Mouse (Mus musculus): ENCODE data around the gene Zcchc3. TPM values are rescaled to one million over a fixed set of nuclear protein-coding genes. Genes with fewer than 3 reads are reported as not detected.

Zcchc3 gene
- polyA plus RNA-seq, 1 experiment from 2014 or later = 47.9 TPM

DNA sequence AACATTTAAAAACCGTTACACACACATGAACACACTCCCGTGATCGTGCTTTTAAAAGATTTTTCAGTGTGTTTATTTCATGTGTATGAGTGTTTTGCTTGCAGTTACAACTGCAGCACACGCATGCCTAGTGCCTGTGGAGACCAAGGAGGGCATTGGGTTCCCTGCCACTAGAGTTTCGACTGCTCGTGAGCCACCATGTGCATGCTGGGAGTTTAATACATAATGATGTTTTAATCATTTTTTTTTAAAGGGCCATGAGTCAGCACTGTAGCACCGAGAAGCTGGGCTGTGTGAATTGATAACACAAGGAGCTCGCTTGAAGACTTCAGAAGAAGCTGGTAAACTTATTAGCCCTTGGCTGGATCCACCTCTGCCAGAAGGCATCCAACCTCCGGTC is 41.3 kb downstream of the Zcchc3 start:
- 88% methylated on average over 9 of the region's 9 CpGs for WGBS
- no peak for ATAC-seq (ENCODE audit: low FRiP score, low read depth)
- H3K9ac ChIP-seq = no peak overlapping the region
- H3K4me3 ChIP-seq = no peak overlapping the region
- H3K9me3 ChIP-seq = no peaks in the 10 kb centered on the region
- H3K36me3 ChIP-seq = no peaks in the 10 kb centered on the region
- H3K27me3 ChIP-seq (replicated peaks) = peaks cover 3% of the 10 kb centered on the region
- H3K4me2 ChIP-seq (replicated peaks) = no peak overlapping the region
- no peak overlapping the region for H3K27ac ChIP-seq
- peaks cover 19% of the 10 kb centered on the region for H3K4me1 ChIP-seq

DNA sequence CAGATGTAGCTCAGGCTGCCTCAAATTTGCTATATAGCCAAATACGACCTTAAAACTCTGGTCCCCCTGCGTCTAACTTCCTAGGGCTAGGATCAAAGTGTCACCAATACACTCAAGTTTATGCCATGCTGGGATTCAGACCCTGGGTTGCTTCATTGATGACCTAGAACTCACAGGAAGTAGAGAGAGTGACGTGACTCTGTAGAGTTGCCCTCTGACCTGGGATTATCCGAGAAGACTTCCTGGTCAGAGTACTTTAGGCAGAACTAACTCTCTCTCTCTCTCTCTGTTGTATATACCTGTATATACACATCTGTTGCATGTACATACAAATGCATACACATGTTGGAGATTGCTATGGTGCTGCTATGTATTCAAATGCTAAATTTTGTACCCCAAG is 42.2 kb downstream of the Zcchc3 start:
- WGBS = 70% methylated on average over 4 of the region's 4 CpGs
- Histone ChIP-seq H3K4me3 (no peak overlapping the region), H3K27ac (no peak overlapping the region)

GRCm38 (mm10) chr2:152372104-152372503 is 42.7 kb downstream of the Zcchc3 start:
- no peak for ATAC-seq (ENCODE audit: low FRiP score, low read depth)

More for the DNA sequence above, 42.2 kb downstream of the Zcchc3 start:
- Histone ChIP-seq H3K9ac (no peak overlapping the region), H3K36me3 (no peaks in the 10 kb centered on the region), H3K27me3 (replicated peaks) (peaks cover 3% of the 10 kb centered on the region), H3K4me2 (replicated peaks) (no peak overlapping the region), H3K9me3 (no peaks in the 10 kb centered on the region), H3K4me1 (peaks cover 19% of the 10 kb centered on the region)
- no peak for ATAC-seq (ENCODE audit: low FRiP score, low read depth)

DNA sequence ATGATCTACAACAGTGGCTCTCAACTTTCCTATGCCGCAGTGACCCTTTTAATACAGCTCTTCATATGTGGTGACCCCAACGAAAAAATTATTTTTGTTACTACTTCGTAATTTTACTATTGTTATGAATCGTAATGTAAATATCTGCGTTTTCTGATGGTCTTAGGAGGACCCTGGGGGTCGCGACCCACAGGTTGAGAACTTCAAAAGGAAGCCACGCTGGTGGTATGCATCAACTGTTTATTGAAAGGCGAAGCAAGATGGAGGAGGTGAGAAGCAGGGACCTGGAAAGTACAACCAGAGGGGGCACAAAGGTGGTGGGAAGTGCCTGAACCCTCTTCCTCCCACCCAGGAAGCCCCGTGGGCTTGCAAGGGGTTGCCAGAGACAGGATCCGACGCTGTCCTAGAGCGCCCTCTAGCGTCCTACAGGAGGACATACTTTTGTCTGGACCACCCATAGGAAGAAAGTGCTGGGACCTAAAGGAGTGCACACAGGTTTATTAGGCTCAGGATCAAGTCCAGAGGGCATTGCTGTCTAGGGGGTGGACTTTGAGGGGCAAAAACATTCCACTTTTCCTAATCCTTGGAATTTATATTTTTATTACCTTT is 46.2 kb downstream of the Zcchc3 start:
- peak; percentile 35; the same call in 1 of the 2 replicates for ATAC-seq (ENCODE audit: low FRiP score, low read depth)
- no peak overlapping the region for H3K27ac ChIP-seq
- no peaks in the 10 kb centered on the region for H3K36me3 ChIP-seq
- no peaks in the 10 kb centered on the region for H3K9me3 ChIP-seq
- no peak overlapping the region for H3K4me3 ChIP-seq
- H3K9ac ChIP-seq = no peak overlapping the region
- peaks cover 3% of the 10 kb centered on the region; the same call in 1 of the 2 replicates for H3K27me3 ChIP-seq (replicated peaks)
- WGBS = 30% methylated on average over 14 of the region's 14 CpGs
- H3K4me1 ChIP-seq = no peaks in the 10 kb centered on the region
- no peak overlapping the region for H3K4me2 ChIP-seq (replicated peaks)

More at GRCm38 (mm10) chr2:152372104-152372503, 42.7 kb downstream of the Zcchc3 start:
- Histone ChIP-seq H3K4me3 (no peak overlapping the region), H3K9ac (no peak overlapping the region), H3K4me2 (replicated peaks) (no peak overlapping the region), H3K27ac (no peak overlapping the region), H3K9me3 (no peaks in the 10 kb centered on the region), H3K4me1 (peaks cover 19% of the 10 kb centered on the region), H3K27me3 (replicated peaks) (peaks cover 3% of the 10 kb centered on the region), H3K36me3 (no peaks in the 10 kb centered on the region)
- 82% methylated on average over 7 of the region's 7 CpGs for WGBS

GRCm38 (mm10) chr2:152367917-152368316 is 46.9 kb downstream of the Zcchc3 start:
- H3K4me1 ChIP-seq = no peaks in the 10 kb centered on the region
- H3K27ac ChIP-seq = no peak overlapping the region
- no peak overlapping the region for H3K9ac ChIP-seq
- no peak overlapping the region for H3K4me2 ChIP-seq (replicated peaks)
- H3K9me3 ChIP-seq = no peaks in the 10 kb centered on the region
- no peak for ATAC-seq (ENCODE audit: low FRiP score, low read depth)
- WGBS = 78% methylated on average over 5 of the region's 5 CpGs
- H3K4me3 ChIP-seq = no peak overlapping the region
- no peaks in the 10 kb centered on the region for H3K36me3 ChIP-seq
- H3K27me3 ChIP-seq (replicated peaks) = peaks cover 3% of the 10 kb centered on the region; the same call in 1 of the 2 replicates

DNA sequence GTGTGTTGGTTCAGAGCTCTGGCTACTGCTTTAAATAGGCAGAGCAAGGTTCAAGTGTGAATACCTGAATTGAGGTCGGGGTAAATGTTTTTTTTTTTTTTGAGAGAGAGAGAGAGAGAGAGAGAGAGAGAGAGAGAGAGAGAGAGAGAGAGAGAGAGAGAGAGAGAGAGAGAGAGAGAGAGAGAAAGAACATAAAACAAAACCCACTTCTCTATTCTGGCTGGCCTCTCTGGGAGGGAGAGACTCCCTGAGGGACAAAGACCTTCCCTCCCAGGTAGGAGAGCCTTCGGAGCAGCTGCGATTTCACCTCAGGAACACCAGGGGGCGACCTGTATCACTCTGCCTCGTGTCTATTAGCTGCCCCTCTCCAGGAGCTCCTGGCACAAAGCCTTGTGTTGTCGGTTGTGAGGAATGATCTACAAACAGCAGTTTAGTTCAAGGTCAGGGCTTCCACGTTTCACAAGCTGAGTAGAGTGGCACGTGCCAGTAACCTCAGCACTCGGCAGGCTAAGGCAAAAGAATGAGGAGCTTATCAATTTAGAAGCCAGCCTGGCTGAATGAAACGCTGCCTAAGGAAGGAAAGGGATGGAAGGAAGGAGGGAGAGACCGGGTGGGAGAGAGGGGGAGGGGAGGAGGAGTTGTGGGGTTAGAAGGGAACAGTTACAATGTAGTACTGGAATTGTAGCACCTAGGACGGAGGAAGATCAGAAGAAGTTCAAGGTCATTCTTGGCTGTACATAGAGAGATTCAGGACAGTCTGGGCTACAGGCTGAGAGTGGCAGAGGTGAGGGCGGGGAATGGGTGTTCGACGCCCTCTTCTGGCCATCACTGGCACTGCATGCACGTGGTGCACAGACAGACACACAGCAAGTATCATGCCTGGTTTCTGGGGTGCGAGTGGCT is 51.3 kb downstream of the Zcchc3 start:
- ATAC-seq (ENCODE audit: low FRiP score, low read depth) = peak; percentile 76
- Histone ChIP-seq H3K27ac (no peak overlapping the region), H3K27me3 (replicated peaks) (no peaks in the 10 kb centered on the region), H3K36me3 (no peaks in the 10 kb centered on the region), H3K4me1 (no peaks in the 10 kb centered on the region), H3K9me3 (no peaks in the 10 kb centered on the region), H3K9ac (no peak overlapping the region), H3K4me3 (no peak overlapping the region), H3K4me2 (replicated peaks) (peak overlapping the region; percentile 35)
- 14% methylated on average over 17 of the region's 17 CpGs for WGBS

Other genes with a start within 250 kb of the Zcchc3 start
- 87.0 and 118 TPM in 2 replicates for gene Csnk2a1, start 188.2 kb downstream of the Zcchc3 start, polyA plus RNA-seq (2016; fragmentation: Nextera tagmentation; extraction: Ambion mirVana)
- gene Tbc1d20, start 121.2 kb downstream of the Zcchc3 start, polyA plus RNA-seq (2016; fragmentation: Nextera tagmentation; extraction: Ambion mirVana) = 40.0 and 40.4 TPM in 2 replicates
- gene Rbck1, start 82.4 kb downstream of the Zcchc3 start, polyA plus RNA-seq (2016; fragmentation: Nextera tagmentation; extraction: Ambion mirVana) = 87.0 and 90.6 TPM in 2 replicates
- gene Trib3, start 71.0 kb downstream of the Zcchc3 start, polyA plus RNA-seq (2016; fragmentation: Nextera tagmentation; extraction: Ambion mirVana) = 2.3 and 2.4 TPM in 2 replicates
- 14.7 and 16.5 TPM in 2 replicates for gene Nrsn2, start 38.4 kb downstream of the Zcchc3 start, polyA plus RNA-seq (2016; fragmentation: Nextera tagmentation; extraction: Ambion mirVana)
- 18.5 and 18.9 TPM in 2 replicates for gene Sox12, start 17.0 kb downstream of the Zcchc3 start, polyA plus RNA-seq (2016; fragmentation: Nextera tagmentation; extraction: Ambion mirVana)
- gene 6820408C15Rik, start 560 bp upstream of the Zcchc3 start, polyA plus RNA-seq (2016; fragmentation: Nextera tagmentation; extraction: Ambion mirVana) = 0.53 and 0.61 TPM in 2 replicates
- gene Defb23, start 49.6 kb upstream of the Zcchc3 start, polyA plus RNA-seq (2016; fragmentation: Nextera tagmentation; extraction: Ambion mirVana) = not detected in 2 replicates
- not detected in 2 replicates for gene Defb20, start 62.0 kb upstream of the Zcchc3 start, polyA plus RNA-seq (2016; fragmentation: Nextera tagmentation; extraction: Ambion mirVana)
- gene Defb22, start 75.1 kb upstream of the Zcchc3 start, polyA plus RNA-seq (2016; fragmentation: Nextera tagmentation; extraction: Ambion mirVana) = not detected in 2 replicates
- gene Defb26, start 96.7 kb upstream of the Zcchc3 start, polyA plus RNA-seq (2016; fragmentation: Nextera tagmentation; extraction: Ambion mirVana) = not detected in 2 replicates
- gene Defb28, start 103.2 kb upstream of the Zcchc3 start, polyA plus RNA-seq (2016; fragmentation: Nextera tagmentation; extraction: Ambion mirVana) = not detected in 2 replicates
- not detected in 2 replicates for gene Defb29, start 125.1 kb upstream of the Zcchc3 start, polyA plus RNA-seq (2016; fragmentation: Nextera tagmentation; extraction: Ambion mirVana)
- not detected in 2 replicates for gene Gm17416, start 154.3 kb upstream of the Zcchc3 start, polyA plus RNA-seq (2016; fragmentation: Nextera tagmentation; extraction: Ambion mirVana)
- not detected in 2 replicates for gene Defb21, start 157.7 kb upstream of the Zcchc3 start, polyA plus RNA-seq (2016; fragmentation: Nextera tagmentation; extraction: Ambion mirVana)
- not detected in 2 replicates for gene Defb19, start 165.3 kb upstream of the Zcchc3 start, polyA plus RNA-seq (2016; fragmentation: Nextera tagmentation; extraction: Ambion mirVana)
- not detected in 2 replicates for gene Defb45, start 184.4 kb upstream of the Zcchc3 start, polyA plus RNA-seq (2016; fragmentation: Nextera tagmentation; extraction: Ambion mirVana)
- gene Defb36, start 189.3 kb upstream of the Zcchc3 start, polyA plus RNA-seq (2016; fragmentation: Nextera tagmentation; extraction: Ambion mirVana) = not detected in 2 replicates
- gene Defb25, start 208.0 kb upstream of the Zcchc3 start, polyA plus RNA-seq (2016; fragmentation: Nextera tagmentation; extraction: Ambion mirVana) = not detected in 2 replicates
- gene Rem1, start 211.9 kb upstream of the Zcchc3 start, polyA plus RNA-seq (2016; fragmentation: Nextera tagmentation; extraction: Ambion mirVana) = 0.23 and 0.30 TPM in 2 replicates